Mouse (Mus musculus): Measurements from ENCODE around the gene Rgp1.

The Rgp1 gene

DNA sequence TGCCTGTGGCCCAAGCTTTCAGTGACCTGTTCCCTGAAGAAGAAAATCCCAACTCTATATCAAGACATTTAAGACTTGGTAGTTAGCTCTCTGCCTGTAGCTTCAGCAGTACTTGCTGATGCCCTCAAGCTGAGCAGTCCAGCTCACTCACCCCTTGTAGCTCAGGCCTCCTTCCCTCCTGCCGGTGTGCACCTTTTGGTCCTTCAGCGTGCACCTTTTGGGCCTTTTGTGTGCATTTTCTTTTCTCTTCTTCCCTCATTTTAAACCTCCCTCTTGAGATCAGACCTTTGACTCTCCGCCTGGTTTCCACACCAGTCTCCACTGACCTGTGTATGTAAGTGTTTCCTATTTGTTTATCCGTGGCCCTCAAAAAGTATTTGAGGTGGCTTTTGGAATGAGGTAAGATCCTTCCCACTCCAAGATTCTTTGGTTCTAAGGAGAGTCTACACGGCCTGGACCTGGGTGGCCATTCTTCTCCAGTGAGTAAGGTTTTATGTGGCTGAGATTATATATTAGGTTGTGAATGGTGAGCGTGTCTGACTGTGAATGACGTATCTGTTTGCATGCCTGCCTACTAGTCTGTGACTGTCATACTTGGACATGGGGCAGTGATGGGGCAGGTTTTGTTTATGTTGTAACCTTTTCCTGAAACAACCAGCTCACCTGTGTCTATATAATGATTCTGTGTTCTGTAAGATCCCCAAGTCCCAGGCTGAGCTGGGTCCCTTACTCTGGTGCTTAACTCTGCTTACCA lies 56.3 kb downstream of the Rgp1 start:
- CTCF ChIA-PET: interaction anchor here (0.6 kb wide), 1 partner anchor 668 kb away, joined by 4 read pairs; no protein-coding TSS in a partner anchor

- CTCF ChIA-PET: interaction anchor here (0.7 kb wide), 1 partner anchor 125 kb away, joined by 6 read pairs; no protein-coding TSS in a partner anchor
These were observed 58.2 kb downstream of the Rgp1 start for GRCm38 (mm10) chr4:43636751-43637150.
